Mouse (Mus musculus) embryonic facial prominence, embryonic 14.5 days (tissue): ENCODE results near the gene E330009J07Rik. TPM values are rescaled to one million over a fixed set of nuclear protein-coding genes. Genes with fewer than 3 reads are reported as not detected.

Experiments used
- polyA plus RNA-seq: library from polyadenylated mRNA; unstranded; fragments of >200 nt; fragmentation: Nextera tagmentation; extraction: Ambion mirVana; gene quantifications from 2 replicates; pipeline ENCODE4 v1.2.1, GENCODE M21; 2014

The E330009J07Rik gene
- polyA plus RNA-seq, 1 experiment from 2014 or later: 9.2 TPM

Other genes with a start within 250 kb of the E330009J07Rik start
- gene Agk, start 111.0 kb downstream of the E330009J07Rik start, polyA plus RNA-seq: 41.4 and 45.0 TPM in 2 replicates
- 0.09 and 0.51 TPM in 2 replicates for gene Wee2, start 3.0 kb upstream of the E330009J07Rik start, polyA plus RNA-seq
- gene Ssbp1, start 35.2 kb upstream of the E330009J07Rik start, polyA plus RNA-seq: 126 and 128 TPM in 2 replicates
- gene Tas2r137, start 55.1 kb upstream of the E330009J07Rik start, polyA plus RNA-seq: not detected in 2 replicates
- gene Tas2r108, start 57.4 kb upstream of the E330009J07Rik start, polyA plus RNA-seq: not detected in 2 replicates
- gene Prss37, start 83.4 kb upstream of the E330009J07Rik start, polyA plus RNA-seq: not detected in 2 replicates
- gene Olfr461, start 118.9 kb upstream of the E330009J07Rik start, polyA plus RNA-seq: not detected in 2 replicates
- gene Olfr460, start 133.4 kb upstream of the E330009J07Rik start, polyA plus RNA-seq: 0.15 TPM in 1 of 2 replicates, not detected in the other
- gene Clec5a, start 149.7 kb upstream of the E330009J07Rik start, polyA plus RNA-seq: 1.6 and 2.1 TPM in 2 replicates
- not detected in 2 replicates for gene Tas2r138, start 177.2 kb upstream of the E330009J07Rik start, polyA plus RNA-seq
- gene Mgam, start 192.7 kb upstream of the E330009J07Rik start, polyA plus RNA-seq: 0.07 and 0.14 TPM in 2 replicates